Mouse (Mus musculus) liver (tissue): ENCODE data around the gene Hipk3.
A peak's percentile ranks its signal among the peaks of the same experiment; 100 is the strongest.

Experiments
- DNase-seq: peaks from one replicate; pipeline ENCODE4 v3.0.0-alpha.2; 2020; ENCODE audit warnings: mixed read lengths

Hipk3 gene

DNA sequence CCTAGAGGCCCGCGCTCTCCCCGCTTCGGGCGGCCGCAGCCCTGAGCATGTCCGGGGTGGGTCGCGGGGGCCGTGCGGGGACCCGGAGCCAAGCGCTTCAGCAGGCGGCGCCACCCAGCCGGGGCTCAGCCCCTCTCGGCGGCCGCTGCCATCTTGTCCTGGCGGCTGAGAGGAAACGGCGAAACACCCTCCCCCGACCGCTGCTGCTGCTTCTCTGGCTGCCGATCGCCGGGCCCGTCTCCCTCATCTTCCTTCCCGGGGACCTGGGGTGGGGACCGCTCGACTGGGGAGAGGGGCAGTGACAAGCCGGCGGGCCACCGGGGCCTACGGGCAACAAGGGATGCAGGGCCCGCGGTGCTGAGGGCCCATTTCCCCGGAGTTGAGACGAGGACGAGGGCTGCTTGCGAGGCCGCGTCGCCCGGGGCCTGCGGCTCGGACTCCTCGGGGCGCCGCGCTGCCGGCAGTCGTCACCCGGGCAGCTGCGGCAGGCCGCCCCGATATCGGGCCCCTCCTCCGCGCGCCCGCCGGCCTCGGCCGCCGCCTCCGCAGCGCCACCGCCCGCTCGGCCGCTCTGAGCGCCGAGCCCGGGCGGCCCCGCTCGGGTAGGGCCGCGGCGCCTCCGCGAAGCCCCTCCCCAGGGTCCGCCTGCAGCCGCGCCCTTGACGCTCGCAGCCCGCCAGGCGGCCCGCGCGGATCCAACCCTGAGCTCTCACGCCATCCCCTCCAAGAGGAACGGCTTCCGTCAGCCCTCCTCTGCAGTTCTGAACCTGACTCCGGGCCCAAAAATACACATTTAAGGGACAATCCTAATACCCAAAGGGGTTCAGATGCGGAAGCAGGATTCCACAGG is at the start of gene Hipk3:
Gene Hipk3, minus strand, starts transcription at position 496 of the 850 bp plus-strand sequence.
- DNase-seq = peak; percentile 86

DNA sequence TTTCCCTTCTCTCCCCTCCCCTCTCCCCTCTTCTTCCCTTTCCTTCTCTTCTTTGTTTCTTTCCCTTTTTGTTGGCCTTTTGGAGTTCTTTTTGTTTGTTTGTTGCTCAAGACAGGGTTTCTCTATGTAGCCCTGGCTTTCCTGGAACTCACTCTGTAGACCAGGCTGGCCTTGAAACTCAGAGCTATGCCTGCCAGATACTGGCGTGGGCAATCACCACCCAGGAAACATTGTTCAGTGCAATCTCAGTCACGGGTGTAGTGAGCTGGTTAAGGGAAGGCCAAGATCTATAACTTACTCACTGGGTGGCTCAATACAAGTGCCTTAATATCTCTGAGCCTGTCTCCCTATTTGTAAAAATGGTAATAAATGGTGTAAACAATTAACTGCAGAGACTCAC is 46.0 kb upstream of the Hipk3 start:
- no peak for DNase-seq

DNA sequence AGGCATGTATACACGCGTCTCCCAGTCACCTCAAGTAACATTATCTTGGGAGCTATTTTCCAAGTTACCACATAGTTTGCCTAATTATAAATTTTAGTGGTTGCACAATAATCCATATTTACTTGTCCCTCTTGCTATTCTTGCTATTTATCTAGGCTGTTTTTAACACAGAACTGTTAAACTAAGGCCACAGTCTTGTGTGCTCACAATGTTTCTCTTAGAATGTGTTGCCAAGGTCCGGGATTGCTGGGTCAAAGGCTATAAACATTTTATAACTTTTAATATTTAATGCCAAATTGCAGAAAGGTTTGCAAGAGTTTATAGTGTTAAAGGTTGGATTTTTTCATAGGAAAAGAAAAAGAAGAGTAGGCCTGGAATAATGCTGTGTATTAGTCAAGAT is 40.5 kb upstream of the Hipk3 start:
- no peak for DNase-seq

DNA sequence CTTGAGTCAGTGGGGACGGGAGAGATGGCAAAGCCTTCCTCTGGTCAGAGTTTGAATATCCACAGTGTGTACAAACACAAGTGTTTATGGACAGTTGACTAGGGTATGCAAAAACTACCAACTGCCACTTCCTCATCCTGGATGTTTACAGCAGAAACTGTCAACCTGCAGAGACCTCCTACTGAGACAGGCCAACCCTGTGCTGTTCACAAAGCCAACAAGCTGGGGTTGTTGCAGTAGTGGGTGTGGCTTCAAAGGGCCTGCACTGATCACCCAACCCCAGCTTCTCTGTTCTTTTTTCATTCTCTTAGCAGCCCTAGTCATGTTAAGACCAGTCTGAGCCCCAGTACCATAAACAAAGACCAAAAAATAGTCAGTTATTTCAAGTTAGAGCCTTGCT is 38.3 kb upstream of the Hipk3 start:
- no peak for DNase-seq

DNA sequence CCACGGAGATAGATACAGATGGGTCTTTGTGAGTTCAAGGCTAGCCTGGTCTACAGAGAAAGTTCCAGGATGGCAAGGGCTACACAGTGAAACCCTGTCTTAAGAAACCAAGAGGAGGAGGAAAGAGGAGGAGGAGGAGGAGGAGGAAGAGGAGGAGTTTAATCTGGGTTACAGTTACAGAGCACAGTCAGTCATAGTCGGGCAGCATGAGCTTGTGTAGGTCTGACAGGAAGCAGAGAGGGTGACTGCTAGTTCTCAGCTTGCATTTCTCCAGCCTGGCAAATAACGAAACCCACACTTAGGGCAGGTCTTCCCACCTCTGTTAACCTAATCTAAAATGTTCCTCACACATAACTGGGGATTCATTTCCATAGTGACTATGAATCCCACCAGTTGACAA is 32.3 kb upstream of the Hipk3 start:
- DNase-seq = no peak

DNA sequence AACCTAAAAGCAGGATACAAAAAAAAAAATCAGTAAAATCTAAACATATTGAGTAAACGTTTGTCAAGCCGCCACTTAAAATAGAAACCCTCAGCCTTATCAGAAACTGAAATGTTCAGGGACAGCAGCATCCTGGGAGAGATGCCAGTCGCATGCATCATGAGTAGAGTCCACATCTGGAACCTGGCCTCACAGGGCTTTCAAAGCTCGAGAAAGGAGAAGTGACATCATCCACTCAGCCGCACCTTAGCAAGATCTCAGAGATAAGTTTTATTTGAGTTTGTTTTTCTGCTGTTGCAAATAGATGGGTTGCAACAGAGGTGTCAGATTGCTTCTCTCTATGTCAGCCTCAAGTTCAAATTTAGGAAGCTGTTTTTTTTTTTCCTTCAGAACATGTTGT is 31.3 kb upstream of the Hipk3 start:
- no peak for DNase-seq

DNA sequence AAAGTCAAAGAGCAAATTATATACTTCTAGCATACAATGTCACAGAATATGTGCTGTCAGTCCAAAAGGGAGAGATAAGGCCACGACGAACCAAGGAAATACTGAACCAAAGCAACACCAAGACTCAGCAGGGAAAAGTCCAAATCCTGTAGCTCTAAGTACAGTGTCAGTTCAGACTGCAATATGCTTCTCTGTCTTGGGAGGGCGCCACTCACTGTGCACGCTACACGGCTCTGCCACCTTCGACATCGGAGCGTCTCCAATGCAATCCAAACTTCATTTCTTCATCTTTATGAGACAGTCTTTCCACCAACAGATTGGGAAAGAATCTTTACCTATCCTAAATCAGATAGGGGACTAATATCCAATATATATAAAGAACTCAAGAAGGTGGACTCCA is 17.4 kb upstream of the Hipk3 start:
- DNase-seq = no peak

DNA sequence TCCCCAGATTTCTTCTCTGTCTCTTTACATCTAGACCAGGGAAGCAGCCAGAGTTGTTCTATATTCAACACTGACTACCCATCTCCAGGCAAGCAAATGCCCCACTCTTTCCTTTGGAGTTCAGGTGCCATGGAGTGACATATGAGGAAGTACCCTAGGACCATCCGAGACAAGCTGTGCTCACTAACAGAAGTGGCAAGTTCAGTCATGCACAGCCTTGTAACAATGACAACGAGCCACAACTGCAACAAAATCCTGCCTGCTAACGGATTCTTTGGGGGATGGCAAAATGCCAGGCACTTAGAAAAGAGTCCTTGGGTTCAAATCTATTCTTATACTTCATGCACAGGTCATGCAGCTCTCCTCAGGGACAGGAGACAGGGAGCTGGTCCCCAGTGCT is 8.1 kb upstream of the Hipk3 start:
- DNase-seq = no peak

DNA sequence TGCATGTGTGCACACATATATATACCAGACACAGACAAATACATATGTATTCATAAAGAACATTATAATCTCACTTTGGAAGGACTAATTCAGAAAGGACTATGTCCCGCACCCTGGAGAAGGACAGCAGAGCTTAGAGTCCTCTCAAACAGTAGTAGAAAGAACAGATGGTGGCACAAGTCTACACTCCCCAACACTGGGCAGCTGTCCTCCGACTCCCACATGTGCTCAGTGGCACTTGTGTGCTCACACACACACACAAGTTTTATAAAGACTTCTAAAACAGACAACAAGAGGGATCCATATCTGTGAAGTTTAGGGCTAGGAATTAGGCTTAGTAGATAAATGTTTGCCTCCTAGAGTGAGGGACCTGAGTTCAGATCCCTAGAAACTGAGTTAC is 6.8 kb upstream of the Hipk3 start:
- DNase-seq = no peak

DNA sequence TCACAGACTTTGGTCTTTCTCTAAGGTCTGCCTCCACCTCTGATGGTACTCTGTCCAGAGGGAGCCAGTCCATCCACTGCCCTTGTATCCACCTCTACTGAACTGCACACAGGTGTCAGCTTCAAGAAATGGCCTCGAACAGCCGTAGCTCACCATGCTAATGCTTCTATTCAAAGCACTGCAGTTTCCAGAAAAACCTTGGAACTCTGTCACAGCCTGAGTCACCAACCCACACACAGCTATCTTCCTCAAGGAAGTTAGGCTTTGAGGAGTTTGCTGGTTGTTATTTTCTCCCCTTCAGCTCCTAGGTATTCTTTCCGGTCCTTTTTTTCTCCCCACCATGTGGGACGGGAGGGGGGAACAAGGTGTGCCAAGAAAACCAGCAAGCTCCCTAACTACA is 3.5 kb upstream of the Hipk3 start:
- no peak for DNase-seq

DNA sequence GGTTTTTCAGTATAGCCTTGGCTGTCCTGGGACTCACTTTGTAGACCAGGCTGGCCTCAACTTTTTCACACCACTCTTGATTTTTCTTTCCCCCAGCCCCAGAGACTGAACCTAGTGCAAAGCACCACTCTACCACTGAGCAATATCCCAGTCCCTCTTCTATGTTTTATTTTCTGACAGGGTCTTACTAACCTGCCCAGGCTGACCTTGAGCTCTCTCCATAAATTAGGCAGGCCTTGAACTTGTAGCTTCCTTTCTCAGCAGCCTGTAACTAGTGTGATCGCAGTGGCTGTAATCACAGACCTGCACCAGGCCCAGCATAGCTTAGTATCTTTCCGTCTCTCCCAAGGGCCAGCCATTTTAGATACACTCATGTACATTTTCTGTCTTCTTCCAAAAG is 3.0 kb upstream of the Hipk3 start:
- no peak for DNase-seq

DNA sequence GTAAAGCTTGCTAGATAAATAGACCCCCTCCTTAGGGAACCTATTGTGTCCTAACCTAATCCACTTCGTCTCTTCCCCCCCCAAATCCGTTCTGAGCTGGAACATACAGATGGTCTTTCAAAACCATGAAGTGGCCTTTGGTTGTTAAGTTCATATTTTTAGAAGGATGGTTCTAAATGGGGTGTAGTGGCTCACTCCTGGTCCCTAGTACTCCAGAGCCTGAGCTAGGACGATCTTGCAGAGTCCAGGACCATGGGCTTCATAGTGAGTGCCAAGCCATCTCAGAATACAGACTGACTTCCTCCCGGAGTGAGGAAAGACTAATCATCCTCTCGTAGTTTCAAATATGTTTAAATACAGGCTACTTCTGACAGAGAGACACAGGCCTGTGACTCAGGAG is 2.0 kb upstream of the Hipk3 start:
- no peak for DNase-seq

DNA sequence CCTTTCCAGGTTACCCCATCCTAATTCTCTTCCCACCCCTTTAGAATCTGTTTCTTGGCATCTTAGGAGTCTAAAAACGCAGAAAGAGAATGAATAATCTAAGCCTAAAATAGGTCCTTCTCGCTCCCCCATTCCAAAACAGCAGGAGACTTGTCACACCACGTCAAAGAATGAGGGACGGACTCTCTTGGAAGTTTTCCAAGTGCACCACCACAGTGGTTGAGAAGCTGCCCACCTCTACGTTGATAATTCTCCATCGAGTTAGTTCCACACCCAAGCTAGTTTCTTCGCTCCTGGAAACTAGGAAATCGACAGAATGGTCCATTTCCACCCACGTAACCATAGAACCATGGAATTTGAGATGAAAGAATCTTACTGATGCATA is 547 bp upstream of the Hipk3 start:
- no peak for DNase-seq

DNA sequence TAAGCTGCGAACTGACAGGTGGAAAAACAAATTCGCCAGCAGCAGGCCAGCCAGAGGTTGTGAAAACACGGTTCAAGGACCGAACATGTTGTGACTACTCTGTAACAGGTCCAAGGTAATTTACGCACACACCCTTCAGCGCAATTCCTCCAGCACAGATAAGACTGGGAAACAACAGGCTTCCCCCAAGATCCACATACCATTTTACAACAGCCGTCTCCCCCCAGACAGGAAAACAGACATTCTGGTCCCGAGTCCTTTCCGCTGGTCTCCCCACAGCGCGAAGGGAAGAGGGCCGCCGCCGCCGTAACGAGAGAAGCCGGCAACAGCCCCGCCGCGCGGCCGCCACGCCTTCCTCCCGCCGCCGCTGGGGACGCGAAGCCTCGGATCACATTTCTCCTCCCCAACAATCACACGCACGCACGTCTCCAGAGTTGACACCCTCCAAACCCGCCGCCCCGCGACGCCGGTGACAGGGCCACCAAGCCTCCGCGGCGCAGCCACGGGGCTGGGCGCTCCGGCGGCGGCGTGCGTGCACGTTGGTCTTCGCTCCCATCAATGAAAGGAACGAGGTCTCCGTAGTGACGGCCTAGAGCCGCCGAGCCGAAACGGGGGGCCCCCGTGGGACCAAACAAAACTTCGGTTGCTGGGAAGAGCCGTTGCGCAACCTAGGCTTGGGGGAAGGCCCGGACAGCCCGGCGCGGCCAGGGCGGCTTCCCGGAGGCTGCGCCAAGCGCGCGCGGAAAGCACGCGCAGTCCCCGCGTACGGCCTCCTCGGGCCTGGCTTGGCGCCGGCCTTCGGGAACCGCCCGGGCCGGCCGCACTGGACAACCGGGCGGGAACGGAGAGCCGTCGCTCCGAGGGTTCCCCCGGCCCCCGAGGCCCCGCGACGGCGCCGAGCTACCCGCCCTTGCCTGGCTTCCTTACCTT is 960 bp downstream of the Hipk3 start:
- peak; percentile 87 for DNase-seq

DNA sequence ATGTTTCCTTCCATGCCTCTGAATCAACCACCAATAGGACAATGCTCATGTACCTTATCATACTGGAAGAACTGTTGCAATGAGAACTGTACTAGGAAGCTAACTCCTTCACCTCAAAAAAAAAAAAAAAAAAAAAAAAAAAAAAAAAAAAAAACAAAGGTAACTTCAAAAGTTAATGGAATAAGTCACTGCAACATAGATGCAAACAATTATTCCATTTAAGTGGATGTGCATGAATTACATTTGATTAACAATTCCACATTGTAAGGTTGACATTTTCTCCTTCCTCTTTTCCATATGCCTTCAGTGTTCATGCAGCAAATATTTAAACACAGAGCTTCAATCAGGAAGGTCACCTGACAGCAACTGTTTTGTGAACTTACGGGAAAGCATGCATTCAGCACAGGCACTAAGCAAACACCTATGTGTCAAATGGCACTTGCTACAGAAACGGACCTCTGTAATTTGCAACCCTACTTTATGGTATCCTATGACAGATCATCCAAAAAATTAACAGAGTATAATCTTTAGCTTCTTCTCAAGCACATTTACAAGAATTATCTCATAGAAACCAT is 2.9 kb downstream of the Hipk3 start:
- no peak for DNase-seq

DNA sequence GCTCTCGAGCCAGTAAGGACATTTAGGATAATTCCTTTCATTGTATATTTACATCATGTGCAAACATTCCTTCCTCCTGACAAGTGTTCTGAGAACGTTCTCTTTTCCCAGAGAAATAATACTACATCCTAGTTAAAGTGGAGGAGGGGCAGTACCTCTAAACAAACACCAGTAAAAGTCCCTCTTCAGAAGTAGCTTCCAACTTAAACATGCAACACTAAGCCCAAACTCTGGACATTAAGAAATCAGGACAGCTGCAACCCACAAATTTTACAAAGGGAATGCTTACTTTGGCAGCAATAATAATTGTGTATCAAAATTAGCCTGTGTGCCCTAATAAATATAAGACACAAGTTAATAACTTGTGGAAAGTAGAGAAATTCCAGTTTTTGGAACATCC is 3.5 kb downstream of the Hipk3 start:
- DNase-seq = no peak

DNA sequence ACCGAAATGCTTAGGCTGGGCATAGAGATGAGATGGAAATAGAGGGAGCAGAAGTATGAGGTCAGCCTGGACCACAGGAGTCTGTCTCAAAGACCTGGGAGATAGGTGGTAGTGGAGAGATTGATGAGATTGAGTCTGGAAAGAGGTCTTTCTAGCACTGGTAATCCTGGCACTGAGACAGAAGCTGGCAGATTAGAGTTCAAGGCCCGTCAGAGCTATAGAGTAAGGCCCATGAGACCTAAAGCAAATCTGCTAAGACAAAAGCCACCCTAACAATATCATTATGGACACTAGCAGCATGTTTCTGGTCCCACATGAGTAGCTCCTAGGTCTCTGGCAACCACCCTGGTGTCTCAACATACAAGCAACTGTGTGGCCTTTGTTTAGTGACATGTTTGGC is 4.4 kb downstream of the Hipk3 start:
- DNase-seq = no peak

DNA sequence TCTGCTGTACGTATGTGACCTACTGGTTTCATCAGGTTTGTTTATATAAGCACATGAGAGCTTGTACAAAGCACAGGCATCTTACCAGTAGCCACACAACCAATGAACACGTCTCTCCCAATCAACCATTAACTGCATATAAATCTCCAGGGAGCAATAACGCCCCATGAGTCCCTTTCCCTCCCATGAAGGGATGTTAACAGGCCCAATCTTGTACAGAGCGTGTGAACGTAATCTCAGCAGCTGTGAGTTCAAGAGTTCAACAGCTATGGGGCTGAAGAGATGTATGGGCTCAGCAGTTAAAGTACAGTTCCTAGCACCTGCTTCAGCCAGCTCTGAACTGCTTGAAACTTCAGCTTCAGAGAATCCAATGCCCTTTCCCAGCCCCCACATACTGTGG is 9.8 kb downstream of the Hipk3 start:
- no peak for DNase-seq

DNA sequence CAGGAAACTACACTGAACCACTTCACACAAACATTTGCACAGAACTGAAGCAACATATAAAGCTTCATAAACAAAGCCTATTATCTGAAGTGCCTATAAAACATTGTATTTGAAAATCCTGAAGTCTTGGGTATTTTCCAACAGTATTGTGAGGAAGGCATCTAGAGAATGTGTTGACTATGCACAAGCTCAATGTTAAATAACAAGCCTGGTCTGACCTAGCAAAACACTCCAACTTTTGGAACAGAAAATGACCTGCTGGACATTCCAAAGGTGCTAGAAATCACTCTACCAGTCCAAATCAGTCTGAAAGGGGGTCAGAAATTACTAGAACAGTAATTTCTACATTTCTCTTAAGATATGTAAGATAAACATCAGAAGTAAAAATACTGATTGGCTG is 12.1 kb downstream of the Hipk3 start:
- no peak for DNase-seq

DNA sequence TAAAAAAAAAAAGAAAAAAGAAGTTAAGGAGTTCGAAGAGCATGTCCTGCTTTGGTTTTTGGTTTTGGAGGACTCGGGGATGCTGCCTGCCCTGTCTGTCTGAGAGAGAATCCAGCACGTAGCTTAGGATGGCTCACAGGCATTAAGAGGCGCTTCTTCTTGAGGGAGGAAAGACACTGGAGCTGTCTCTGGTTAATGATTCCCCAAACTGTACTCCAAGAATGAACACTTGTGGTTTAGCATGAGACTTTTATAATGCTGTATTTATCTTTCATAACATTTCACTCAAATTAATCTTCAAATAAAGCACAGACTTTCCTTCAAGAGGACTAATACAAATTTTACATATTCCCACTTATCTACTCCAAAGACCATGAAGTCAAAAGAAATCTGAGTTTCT is 15.2 kb downstream of the Hipk3 start:
- DNase-seq = no peak

DNA sequence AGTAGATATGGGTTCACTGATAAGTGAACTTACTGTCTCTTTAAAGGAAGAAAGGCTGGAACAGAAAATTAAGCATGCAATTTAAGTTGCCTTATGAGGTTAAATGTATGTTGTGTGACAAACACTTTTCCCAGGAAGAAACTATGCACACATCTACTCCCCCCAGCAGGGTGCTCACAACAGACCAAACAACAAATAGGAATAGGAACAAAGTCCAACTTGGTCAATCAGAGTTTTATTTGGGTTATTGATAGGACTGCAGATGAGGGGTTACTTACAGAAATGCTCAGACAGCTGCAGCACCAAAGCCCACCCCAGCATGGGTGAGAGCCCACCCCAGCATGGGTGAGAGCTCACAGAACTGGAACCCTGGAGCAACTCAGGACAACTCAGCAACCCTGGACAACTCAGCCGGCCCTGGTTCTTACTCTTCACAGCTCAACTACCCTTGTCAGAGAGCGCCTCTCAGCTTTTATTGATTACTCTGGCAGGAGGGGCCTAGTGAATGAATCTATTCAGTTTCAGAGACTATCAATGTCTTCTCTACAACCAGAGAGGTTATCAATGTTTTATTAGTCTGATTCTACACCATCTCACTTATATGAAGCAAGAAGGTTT is 16.7 kb downstream of the Hipk3 start:
- no peak for DNase-seq

DNA sequence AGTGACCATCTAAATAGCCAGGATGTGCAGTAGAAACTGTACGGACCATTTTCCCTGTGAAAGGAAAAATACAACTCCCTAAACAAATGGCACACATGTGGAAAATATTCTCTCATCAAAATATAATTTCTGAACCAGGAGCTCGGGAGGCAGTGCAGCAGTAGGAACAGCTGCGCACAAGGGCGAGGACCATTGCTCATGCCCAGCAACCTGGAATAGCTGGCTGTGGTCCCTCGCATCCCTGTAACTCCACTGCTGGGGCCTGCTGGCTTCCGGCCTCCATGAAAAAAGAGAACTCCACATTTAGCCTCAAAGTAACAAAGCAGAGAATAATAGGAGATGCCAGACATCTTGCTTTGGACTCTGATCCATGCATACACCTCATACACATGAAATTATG is 22.2 kb downstream of the Hipk3 start:
- no peak for DNase-seq

DNA sequence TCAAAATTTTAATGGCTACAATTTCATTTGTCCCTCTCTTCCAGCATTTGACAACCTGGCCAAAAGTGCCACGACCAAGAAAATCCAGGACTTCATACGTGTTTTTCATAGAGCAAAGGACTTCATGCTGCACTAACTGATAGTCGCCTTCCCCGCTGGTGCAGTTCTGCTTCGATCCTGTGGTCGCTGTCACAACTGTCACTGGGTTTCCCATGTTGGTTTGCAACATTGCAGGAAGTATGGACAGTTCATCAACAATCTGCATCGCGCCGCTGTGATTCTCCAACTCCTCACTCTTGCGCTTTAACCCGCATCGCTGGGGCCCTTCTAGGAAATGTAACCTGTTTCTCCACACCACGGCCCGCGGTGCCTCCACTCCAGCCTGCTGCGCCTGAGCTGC is 23.1 kb downstream of the Hipk3 start:
- DNase-seq = peak; percentile 7
